Mouse (Mus musculus) heart, adult 2 months (tissue): Measurements from ENCODE around the gene Golt1b. TPM values are rescaled to one million over a fixed set of nuclear protein-coding genes. Genes with fewer than 3 reads are reported as not detected.

Experiments
- DNase-seq, 2 experiments: peaks; one replicate each; pipeline ENCODE4 v3.0.0; 2021
- H3K27ac ChIP-seq: fragments of 200-600 bp; 2 replicates; pipeline ENCODE4 v1.8.1; 2022
- H3K27me3 ChIP-seq: fragments of 200-500 bp; 2 replicates; pipeline ENCODE4 v1.6.1; 2012; ENCODE audit warnings: mild to moderate bottlenecking, low read length, inconsistent platforms, mixed read lengths; ENCODE audit not compliant: control insufficient read depth, insufficient read depth
- H3K36me3 ChIP-seq: fragments of 200-500 bp; 2 replicates; pipeline ENCODE4 v1.6.1; 2012; ENCODE audit warnings: low read length, inconsistent platforms; ENCODE audit not compliant: control insufficient read depth, insufficient read depth
- H3K4me1 ChIP-seq: fragments of 200-500 bp; 2 replicates; pipeline ENCODE4 v1.6.1; 2011; ENCODE audit warnings: low read length; ENCODE audit not compliant: control insufficient read depth, insufficient read depth
- H3K4me3 ChIP-seq: fragments of 200-600 bp; 2 replicates; pipeline ENCODE4 v1.8.1; 2022
- H3K79me2 ChIP-seq: fragments of 200-500 bp; replicated peaks from 2 replicates; pipeline ENCODE4 v1.6.1; 2012; ENCODE audit warnings: mild to moderate bottlenecking, inconsistent platforms, low read length, moderate library complexity, mixed read lengths; ENCODE audit not compliant: control insufficient read depth, insufficient read depth
- H3K9ac ChIP-seq: fragments of 200-500 bp; 2 replicates; pipeline ENCODE4 v1.6.1; 2012; ENCODE audit warnings: low read depth, mild to moderate bottlenecking, control low read depth, inconsistent platforms, low read length, mixed read lengths
- CTCF ChIP-seq: fragments of 200-600 bp; IDR thresholded peaks from 2 replicates; pipeline ENCODE4 v1.8.1; 2022; ENCODE audit warnings: antibody characterized with exemption, mild to moderate bottlenecking, moderate library complexity
- EP300 ChIP-seq: fragments of 200-500 bp; IDR thresholded peaks from 2 replicates; pipeline ENCODE4 v1.6.1; 2011; ENCODE audit warnings: low read depth, low read length, control low read depth; ENCODE audit not compliant: insufficient read depth
- POLR2A ChIP-seq: fragments of 200-500 bp; IDR thresholded peaks from 2 replicates; pipeline ENCODE4 v1.6.1; 2011; ENCODE audit warnings: mild to moderate bottlenecking, low read depth, low read length, control low read depth; ENCODE audit not compliant: insufficient read depth
- WGBS: fragments of 180-500 bp; shearing (Covaris S2); methylation state at CpG from one replicate; pipeline ENCODE4 v1.1.7; 2018; 5-methylcytosine and 5-hydroxymethylcytosine counted together
- intact Hi-C: fragments of 180-260 bp; cut with DNase I; formaldehyde crosslinking; loops from one replicate; pipeline ENCODE4 v1.15.1; 2025
- polyA plus RNA-seq: library from polyadenylated mRNA; depleted of rRNA; stranded (reverse); fragments of >200 nt; gene quantifications from 2 replicates; pipeline ENCODE4 v1.2.3, GENCODE M21; 2012
- total RNA-seq, 2 experiments: library from RNA; stranded (reverse); gene quantifications; 2 replicates each; pipeline ENCODE4 v1.2.3; 2021

Gene Golt1b
- total and polyA plus RNA-seq, 3 experiments = 7.0 to 21.4 (median 15.6) TPM

DNA sequence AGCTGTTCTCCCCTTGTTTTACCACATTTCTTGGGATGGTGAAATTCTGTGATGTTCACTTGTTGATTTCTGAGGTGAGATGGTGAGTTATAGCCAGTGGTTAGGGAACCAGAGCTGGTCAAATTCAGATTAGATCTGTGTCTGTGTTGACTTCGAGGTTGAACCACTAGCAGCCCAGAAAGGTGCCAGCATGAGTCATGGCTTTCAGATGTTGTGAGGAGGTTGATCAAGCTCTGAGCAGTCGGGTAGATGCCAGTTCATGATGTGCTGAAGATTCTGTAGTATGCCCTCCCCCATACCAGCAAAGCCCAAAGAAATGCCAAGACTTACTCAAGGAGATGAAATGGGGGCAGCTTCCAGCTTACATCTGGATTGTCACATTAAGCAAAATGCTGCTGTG lies 2.1 kb downstream of the Golt1b start:
- Histone ChIP-seq H3K27ac (no peak overlapping the region), H3K79me2 (peaks cover 5% of the 10 kb centered on the region), H3K27me3 (no peaks in the 10 kb centered on the region), H3K4me3 (no peak overlapping the region), H3K4me1 (peaks cover 3% of the 10 kb centered on the region), H3K9ac (no peak overlapping the region), H3K36me3 (no peaks in the 10 kb centered on the region)
- no peak for DNase-seq
- intact Hi-C loops = loop anchor here (5.0 kb wide), 1 partner anchor 128 kb away; no protein-coding TSS in a partner anchor
- TF ChIP-seq CTCF = no peak
- no peak for TF ChIP-seq POLR2A
- no peak for TF ChIP-seq EP300
- 50% methylated on average over 2 of the region's 2 CpGs for WGBS

DNA sequence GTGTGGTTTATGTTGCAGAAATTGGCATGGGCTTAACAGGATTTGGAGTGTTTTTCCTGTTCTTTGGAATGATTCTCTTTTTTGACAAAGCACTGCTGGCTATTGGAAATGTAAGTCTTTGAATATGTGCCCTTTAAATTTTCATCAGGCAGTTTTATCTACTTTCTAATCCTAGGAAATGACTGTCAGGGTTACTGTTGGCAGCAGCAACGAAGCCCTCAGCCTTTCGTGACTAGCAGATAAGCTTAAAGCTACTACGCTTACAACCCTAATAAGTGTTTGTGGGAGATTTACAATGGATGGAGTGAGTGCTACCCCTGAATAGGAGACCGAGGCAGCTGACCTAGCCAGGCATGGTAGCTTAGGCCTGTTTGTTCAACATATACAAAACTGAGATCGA lies 5.3 kb downstream of the Golt1b start:
- H3K4me3 ChIP-seq = no peak overlapping the region
- no peak for DNase-seq
- H3K27ac ChIP-seq = no peak overlapping the region
- 53% methylated on average over 5 of the region's 5 CpGs for WGBS
- H3K27me3 ChIP-seq = no peaks in the 10 kb centered on the region
- peaks cover 3% of the 10 kb centered on the region for H3K79me2 ChIP-seq
- no peak overlapping the region for H3K9ac ChIP-seq
- intact Hi-C loops = no loop called here
- peaks cover 1% of the 10 kb centered on the region for H3K4me1 ChIP-seq
- H3K36me3 ChIP-seq = no peaks in the 10 kb centered on the region
- TF ChIP-seq CTCF (no peak), EP300 (no peak), POLR2A (no peak)

DNA sequence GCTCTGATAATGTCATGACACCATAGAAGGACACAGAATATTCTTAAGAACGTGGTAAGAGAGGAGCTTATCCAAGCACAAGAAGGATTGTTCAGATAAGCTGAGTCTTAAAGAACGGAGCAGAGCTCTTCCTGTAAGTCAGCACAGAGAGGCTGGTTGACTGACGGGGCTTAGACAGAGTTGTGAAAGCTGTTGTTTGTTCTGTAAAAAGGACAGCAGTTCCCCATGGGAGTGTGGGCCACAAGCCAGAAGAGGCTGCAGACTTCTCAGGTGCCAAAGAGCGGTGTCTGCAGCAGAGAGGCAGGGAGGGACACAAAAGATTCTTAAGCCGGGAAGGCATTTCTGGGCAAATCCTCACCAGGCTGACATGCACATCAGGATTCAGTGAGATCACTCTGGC lies 7.6 kb downstream of the Golt1b start:
- no peak overlapping the region for H3K27ac ChIP-seq

DNA sequence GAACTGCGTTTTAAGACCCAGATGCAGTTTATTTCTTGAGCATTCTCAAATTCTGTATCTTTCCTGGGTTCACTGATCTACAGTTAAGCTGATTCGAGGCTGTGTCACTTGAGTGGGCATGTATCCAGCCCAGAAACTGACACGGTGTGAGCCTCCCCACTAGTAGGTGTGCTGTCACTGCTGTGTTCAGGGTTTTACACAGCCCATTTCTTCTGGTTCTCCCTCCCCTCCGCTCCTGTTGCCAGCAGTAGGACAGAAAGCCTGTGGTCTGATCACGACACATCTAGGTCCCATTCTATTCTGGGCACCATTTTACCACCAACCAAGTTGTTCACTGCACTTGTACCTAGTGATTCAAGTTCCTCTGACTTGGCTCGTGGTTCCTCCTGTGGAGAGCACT lies 8.7 kb downstream of the Golt1b start:
- H3K27ac ChIP-seq = no peak overlapping the region
- WGBS = 82% methylated on average over 6 of the region's 6 CpGs

More for the DNA sequence above, 7.6 kb downstream of the Golt1b start:
- H3K36me3 ChIP-seq = no peaks in the 10 kb centered on the region
- H3K27me3 ChIP-seq = no peaks in the 10 kb centered on the region
- peaks cover 2% of the 10 kb centered on the region; the same call in 1 of the 2 replicates for H3K79me2 ChIP-seq
- 66% methylated on average over 5 of the region's 5 CpGs for WGBS
- H3K4me3 ChIP-seq = no peak overlapping the region
- no peak for TF ChIP-seq POLR2A
- no peak overlapping the region for H3K9ac ChIP-seq
- H3K4me1 ChIP-seq = no peaks in the 10 kb centered on the region; the same call in 1 of the 2 replicates
- DNase-seq = peak in 1 of 2 experiments; percentile 25
- intact Hi-C loops = no loop called here

DNA sequence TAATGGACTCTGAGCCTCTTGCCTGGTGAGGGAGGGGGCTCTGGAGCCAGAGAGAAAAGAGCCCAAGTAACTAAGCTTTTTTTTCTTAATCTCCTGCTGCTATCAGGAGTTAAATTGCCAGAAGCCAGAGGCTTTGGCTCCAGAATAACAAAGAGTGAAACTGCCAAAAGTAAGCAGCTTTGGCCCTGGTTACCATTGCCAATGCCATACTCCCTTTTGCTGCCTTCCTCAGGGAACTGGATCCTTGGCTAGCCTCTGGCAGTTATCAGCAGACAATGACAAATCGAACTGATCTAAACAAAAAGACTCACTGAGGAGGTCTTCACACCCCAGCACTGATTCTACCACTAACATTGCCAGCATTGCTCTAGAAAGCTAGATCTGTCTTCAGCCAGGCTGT lies 24.1 kb downstream of the Golt1b start:
- intact Hi-C loops = no loop called here
- Histone ChIP-seq H3K9ac (no peak overlapping the region), H3K27me3 (peaks cover 7% of the 10 kb centered on the region), H3K79me2 (no peaks in the 10 kb centered on the region), H3K4me1 (no peaks in the 10 kb centered on the region), H3K36me3 (no peaks in the 10 kb centered on the region), H3K4me3 (no peak overlapping the region), H3K27ac (no peak overlapping the region)
- 18% methylated on average over 1 of the region's 1 CpGs for WGBS
- no peak for TF ChIP-seq POLR2A
- TF ChIP-seq EP300 = no peak
- no peak for TF ChIP-seq CTCF
- no peak for DNase-seq

More for the DNA sequence above, 8.7 kb downstream of the Golt1b start:
- no peak for DNase-seq
- Histone ChIP-seq H3K27me3 (no peaks in the 10 kb centered on the region), H3K79me2 (no peaks in the 10 kb centered on the region), H3K9ac (no peak overlapping the region), H3K36me3 (no peaks in the 10 kb centered on the region), H3K4me1 (no peaks in the 10 kb centered on the region; the same call in 1 of the 2 replicates), H3K4me3 (no peak overlapping the region)
- intact Hi-C loops = no loop called here
- no peak for TF ChIP-seq CTCF
- TF ChIP-seq POLR2A = no peak
- TF ChIP-seq EP300 = no peak

DNA sequence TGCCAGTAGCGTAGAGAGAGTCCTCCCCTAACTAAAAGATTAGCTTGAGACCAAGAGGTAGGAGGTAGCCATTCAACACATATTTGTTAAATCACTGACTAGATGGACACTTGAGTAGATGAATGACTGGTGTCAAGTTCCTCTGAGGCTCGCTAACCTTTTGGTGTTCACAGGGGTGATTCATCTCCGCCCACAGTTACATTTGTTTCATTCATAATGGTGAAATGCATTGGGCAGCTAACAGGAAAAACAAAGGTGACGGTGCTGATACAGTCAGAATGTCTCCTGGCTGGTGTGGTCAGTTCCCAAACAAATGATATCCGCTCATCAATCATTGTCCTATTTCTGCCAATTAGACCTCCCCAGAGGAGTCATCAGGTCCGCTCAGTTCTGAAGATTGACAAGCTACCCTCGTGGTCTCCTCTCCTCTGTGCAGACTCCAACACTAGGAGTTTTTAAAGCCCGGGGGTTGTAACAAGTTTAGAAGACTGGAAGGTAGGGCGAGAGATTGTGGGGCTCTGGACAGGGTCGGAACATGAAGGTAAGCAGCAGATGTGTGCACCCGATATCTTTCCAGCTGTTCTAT lies 26.0 kb downstream of the Golt1b start, which contains the start of gene Spx:
Spx (plus strand) TSS at position 536 of the 586 bp plus-strand sequence.
- H3K4me3 ChIP-seq = no peak within 1 kb of the TSS
- H3K27ac ChIP-seq = no peak within 1 kb of the TSS
- intact Hi-C loops = no loop called here
- no peaks in the 10 kb centered on the region for H3K79me2 ChIP-seq
- no peaks in the 10 kb centered on the region for H3K36me3 ChIP-seq
- 82% methylated on average over 11 of the region's 11 CpGs for WGBS
- H3K4me1 ChIP-seq = no peaks in the 10 kb centered on the region
- H3K9ac ChIP-seq = no peak within 1 kb of the TSS
- TF ChIP-seq CTCF = no peak
- TF ChIP-seq EP300 = no peak
- TF ChIP-seq POLR2A = no peak
- DNase-seq = no peak
- peaks cover 7% of the 10 kb centered on the region for H3K27me3 ChIP-seq
